9 mouse cellular contexts compared by ENCODE assay signal in the genomic region with DNA sequence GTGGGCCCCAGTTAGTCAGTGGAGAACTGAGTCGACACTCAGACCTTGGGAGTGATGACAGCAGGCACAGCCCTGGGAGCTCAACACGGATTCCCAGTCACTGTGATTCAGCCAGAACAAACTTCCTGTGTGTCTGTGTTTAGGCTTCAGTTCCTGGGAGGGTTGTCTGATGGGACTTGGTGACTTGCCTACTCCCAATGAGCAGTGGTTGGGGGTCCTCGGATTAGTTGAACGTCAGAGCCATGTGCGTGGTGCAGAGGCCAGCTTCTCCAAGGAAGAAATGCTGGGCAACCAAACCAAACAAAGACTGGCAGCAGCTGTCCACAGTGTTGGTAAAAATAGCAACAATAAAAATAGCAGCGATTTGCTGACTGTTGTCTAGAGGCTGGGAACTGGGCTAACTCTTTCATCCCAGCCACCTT.
DNase-seq lines count a peak whose midpoint lies in the region; ATAC-seq and TF ChIP-seq lines count a peak whose summit lies in the region.
"Had no signal": no experiment of that assay in that cellular context is flagged by ENCODE, and none has a peak within 500 bp of the region (broad histone marks: within the 10 kb centered on the region; RNA-seq: fewer than 3 reads in every experiment).

No protein-coding gene starts in this region.

- WGBS in midbrain, postnatal 0 days = 56% methylated on average over 6 of the region's 6 CpGs
- 68% methylated on average over 6 of the region's 6 CpGs for WGBS in midbrain, embryonic 15.5 days
- WGBS in heart, embryonic 14.5 days = 4% methylated on average over 6 of the region's 6 CpGs

- no peaks in the 10 kb centered on the region for H3K9me3 ChIP-seq in midbrain, postnatal 0 days (ENCODE audit: low read length)
- H3K9me3 ChIP-seq in midbrain, embryonic 15.5 days = no peaks in the 10 kb centered on the region
- no peaks in the 10 kb centered on the region for H3K9me3 ChIP-seq in heart, embryonic 14.5 days (ENCODE audit: control insufficient read depth, low read length)

- H3K9ac ChIP-seq in midbrain, postnatal 0 days (replicated peaks; ENCODE audit: low read length, poor library complexity, severe bottlenecking) = no peak overlapping the region
- H3K9ac ChIP-seq in midbrain, embryonic 15.5 days = no peak overlapping the region
- 0 out of 2 replicates have a peak overlapping the region, but pooled peaks have one; percentile 2 for H3K9ac ChIP-seq in heart, embryonic 14.5 days (ENCODE audit: low read length)

- H3K4me2 ChIP-seq in midbrain, postnatal 0 days (ENCODE audit: low read depth, low read length, poor library complexity, severe bottlenecking) = no peak overlapping the region
- H3K4me2 ChIP-seq in midbrain, embryonic 15.5 days = no peak overlapping the region
- H3K4me2 ChIP-seq in heart, embryonic 14.5 days (ENCODE audit: low read length) = peak overlapping the region; percentile 53

- ATAC-seq in midbrain, postnatal 0 days (ENCODE audit: low FRiP score) = 0 out of 2 replicates have a peak, but pooled peaks have one; percentile 56
- ATAC-seq in midbrain, embryonic 15.5 days (replicated peaks) = no peak
- peak; percentile 75 for ATAC-seq in heart, embryonic 14.5 days (ENCODE audit: insufficient number of reproducible peaks, insufficient read depth, low FRiP score, low read depth)

- H3K27ac ChIP-seq in midbrain, postnatal 0 days (ENCODE audit: low read depth, low read length) = no peak overlapping the region
- H3K27ac ChIP-seq in midbrain, embryonic 15.5 days = no peak overlapping the region
- peak overlapping the region; percentile 96 to 99 for H3K27ac ChIP-seq in heart, embryonic 14.5 days (replicated peaks in 1 of 2; ENCODE audit: control insufficient read depth in 1 of 2, insufficient read depth in 1 of 2, low read depth in 2 of 2, low read length in 2 of 2)

- peaks cover 2% of the 10 kb centered on the region; the same call in 1 of the 2 replicates for H3K4me1 ChIP-seq in midbrain, postnatal 0 days (ENCODE audit: insufficient read depth, low read length)
- no peaks in the 10 kb centered on the region for H3K4me1 ChIP-seq in midbrain, embryonic 15.5 days
- peaks cover 23 to 24% of the 10 kb centered on the region in 2 experiments for H3K4me1 ChIP-seq in heart, embryonic 14.5 days (ENCODE audit: control insufficient read depth in 2 of 2, insufficient read depth in 2 of 2, low read length in 2 of 2)

- DNase-seq in cerebellum, adult 11-12 months = peak; percentile 29
- DNase-seq in cerebellum, postnatal 4 days (ENCODE audit: low spot score in 2 of 2) = no peak
- DNase-seq in midbrain, postnatal 0 days (ENCODE audit: low spot score) = peak; percentile 21
- no peak for DNase-seq in right cerebral cortex, postnatal 14 days
- DNase-seq in gastrocnemius, postnatal 4 days (ENCODE audit: low spot score in 2 of 2) = no peak
- no peak for DNase-seq in retina, postnatal 1 day
- DNase-seq: right cerebral cortex, postnatal 25 days had no signal

- no peaks in the 10 kb centered on the region for H3K36me3 ChIP-seq in midbrain, postnatal 0 days (ENCODE audit: insufficient read depth, low read length)
- H3K36me3 ChIP-seq in midbrain, embryonic 15.5 days (replicated peaks) = no peaks in the 10 kb centered on the region
- no peaks in the 10 kb centered on the region for H3K36me3 ChIP-seq in heart, embryonic 14.5 days (ENCODE audit: control insufficient read depth, insufficient read depth, low read length)

- no peak overlapping the region for H3K4me3 ChIP-seq in midbrain, postnatal 0 days (ENCODE audit: low read depth, low read length)
- no peak overlapping the region for H3K4me3 ChIP-seq in midbrain, embryonic 15.5 days
- no peak overlapping the region for H3K4me3 ChIP-seq in heart, embryonic 14.5 days (ENCODE audit: control insufficient read depth in 1 of 2, insufficient read depth in 1 of 2, low read depth in 1 of 2, low read length in 2 of 2)

- no peaks in the 10 kb centered on the region for H3K27me3 ChIP-seq in midbrain, postnatal 0 days (ENCODE audit: insufficient read depth, low read length)
- H3K27me3 ChIP-seq in midbrain, embryonic 15.5 days (replicated peaks) = no peaks in the 10 kb centered on the region
- no peaks in the 10 kb centered on the region for H3K27me3 ChIP-seq in heart, embryonic 14.5 days (ENCODE audit: control insufficient read depth, insufficient read depth, low read length)

- TF ChIP-seq CTCF in midbrain, postnatal 0 days (IDR thresholded peaks at IDR 0.05) = no peak

Comparison
In these comparisons a context has a peak if more than half of its experiments do, and no peak if none do; other contexts are left out.
1. DNase-seq: peak in cerebellum, adult 11-12 months (single experiment) and midbrain, postnatal 0 days (single experiment); none in cerebellum, postnatal 4 days (0 of 2), right cerebral cortex, postnatal 14 days (single experiment), gastrocnemius, postnatal 4 days (0 of 2) and retina, postnatal 1 day (single experiment).
2. H3K27ac ChIP-seq: peak in heart, embryonic 14.5 days (2 of 2); none in midbrain, postnatal 0 days (single experiment) and midbrain, embryonic 15.5 days (single experiment).